Comparison of ENCODE assay signal across 8 mouse cellular contexts in genomic region chr15:100092258-100092657, GRCm38 (mm10). TPM values are rescaled to one million over a fixed set of nuclear protein-coding genes. Genes with fewer than 3 reads are reported as not detected.
DNase-seq lines count a peak whose midpoint lies in the region; ATAC-seq and TF ChIP-seq lines count a peak whose summit lies in the region.

No protein-coding gene starts in this region.

- no peak for DNase-seq in forebrain, embryonic 10.5 days (ENCODE audit: extremely low spot score, low spot score)
- DNase-seq in forebrain, embryonic 11.5 days (ENCODE audit: low spot score): no peak
- DNase-seq in lung, postnatal 25 days (ENCODE audit: low spot score): no peak
- peak; percentile 55 to 86 for DNase-seq in left cerebral cortex, postnatal 25 days (ENCODE audit: low spot score in 2 of 2)
- DNase-seq in kidney, adult 11 months: no peak
- no peak for DNase-seq in urinary bladder, postnatal 10 days (ENCODE audit: low spot score)

- no peaks in the 10 kb centered on the region for H3K36me3 ChIP-seq in forebrain, embryonic 10.5 days (replicated peaks)
- H3K36me3 ChIP-seq in forebrain, embryonic 11.5 days (ENCODE audit: control insufficient read depth, insufficient read depth, low read length): no peaks in the 10 kb centered on the region
- H3K36me3 ChIP-seq in lung, embryonic 15.5 days: no peaks in the 10 kb centered on the region

- no peak for ATAC-seq in forebrain, embryonic 11.5 days (replicated peaks; ENCODE audit: low FRiP score)
- ATAC-seq in lung, embryonic 15.5 days (ENCODE audit: borderline replicate concordance, extremely low read depth, low FRiP score, low TSS enrichment): no peak

- peak overlapping the region; percentile 62; the same call in 1 of the 2 replicates for H3K27ac ChIP-seq in forebrain, embryonic 10.5 days
- no peak overlapping the region for H3K27ac ChIP-seq in forebrain, embryonic 11.5 days (ENCODE audit: low read depth, low read length)
- H3K27ac ChIP-seq in lung, embryonic 15.5 days: peak overlapping the region; percentile 38; the same call in 1 of the 2 replicates
- H3K27ac ChIP-seq in olfactory bulb, adult 2 months (ENCODE audit: insufficient read depth, low read depth, low read length): peak overlapping the region; percentile 47

- no peak for TF ChIP-seq CTCF in olfactory bulb, adult 2 months (IDR thresholded peaks at IDR 0.05; ENCODE audit: insufficient read depth, low read depth, low read length)

- no peaks in the 10 kb centered on the region for H3K27me3 ChIP-seq in forebrain, embryonic 10.5 days (ENCODE audit: poor library complexity, severe bottlenecking)
- no peaks in the 10 kb centered on the region for H3K27me3 ChIP-seq in forebrain, embryonic 11.5 days (ENCODE audit: control insufficient read depth, insufficient read depth, low read length)
- H3K27me3 ChIP-seq in lung, embryonic 15.5 days: no peaks in the 10 kb centered on the region

- no peak overlapping the region for H3K4me3 ChIP-seq in forebrain, embryonic 10.5 days
- H3K4me3 ChIP-seq in forebrain, embryonic 11.5 days (ENCODE audit: low read depth, low read length): no peak overlapping the region
- H3K4me3 ChIP-seq in lung, embryonic 15.5 days: no peak overlapping the region
- H3K4me3 ChIP-seq in olfactory bulb, adult 2 months (ENCODE audit: insufficient read depth, low read depth, low read length): no peak overlapping the region

- no peak overlapping the region for H3K9ac ChIP-seq in forebrain, embryonic 11.5 days (ENCODE audit: low read length)
- H3K9ac ChIP-seq in lung, embryonic 15.5 days: no peak overlapping the region

- no peak overlapping the region for H3K4me2 ChIP-seq in forebrain, embryonic 11.5 days (ENCODE audit: low read depth, low read length, severe bottlenecking)
- peak overlapping the region; percentile 36 for H3K4me2 ChIP-seq in lung, embryonic 15.5 days

- peaks cover 36% of the 10 kb centered on the region for H3K4me1 ChIP-seq in forebrain, embryonic 10.5 days
- H3K4me1 ChIP-seq in forebrain, embryonic 11.5 days (replicated peaks; ENCODE audit: control insufficient read depth, insufficient read depth, low read length): 0 out of 2 replicates have a peak, but pooled peaks cover 2% of the 10 kb centered on the region
- peaks cover 28% of the 10 kb centered on the region for H3K4me1 ChIP-seq in lung, embryonic 15.5 days
- H3K4me1 ChIP-seq in olfactory bulb, adult 2 months (ENCODE audit: control insufficient read depth, insufficient read depth, low read length): peaks cover 22% of the 10 kb centered on the region

- H3K9me3 ChIP-seq in forebrain, embryonic 10.5 days: no peaks in the 10 kb centered on the region
- H3K9me3 ChIP-seq in forebrain, embryonic 11.5 days (ENCODE audit: control insufficient read depth, low read length): no peaks in the 10 kb centered on the region
- no peaks in the 10 kb centered on the region for H3K9me3 ChIP-seq in lung, embryonic 15.5 days

- intact Hi-C loops in left cerebral cortex, postnatal 25 days (cut with DNase I): no loop called here

- WGBS in forebrain, embryonic 10.5 days: 81% methylated on average over 16 of the region's 16 CpGs
- 68% methylated on average over 16 of the region's 16 CpGs for WGBS in forebrain, embryonic 11.5 days
- 21% methylated on average over 16 of the region's 16 CpGs for WGBS in lung, embryonic 15.5 days
- WGBS in olfactory bulb, adult 2 months: 20% methylated on average over 16 of the region's 16 CpGs

- TF ChIP-seq POLR2A in olfactory bulb, adult 2 months (IDR thresholded peaks at IDR 0.05; ENCODE audit: insufficient read depth, low read depth, low read length): no peak

RNA-seq across cellular contexts. Expression of gene Dip2b, which starts 53.8 kb away (rescaled TPM):
- polyA plus RNA-seq in forebrain, embryonic 10.5 days (2016; fragmentation: Nextera tagmentation; extraction: Ambion mirVana): 15.2 and 17.4 TPM in 2 replicates
- 27.9 and 28.3 TPM in 2 replicates for polyA plus RNA-seq in forebrain, embryonic 11.5 days (2014; fragmentation: Nextera tagmentation; extraction: Ambion mirVana)
- 9.1 and 10.5 TPM in 2 replicates for polyA plus RNA-seq in lung, embryonic 15.5 days (2015; fragmentation: Nextera tagmentation; extraction: Ambion mirVana)
- total RNA-seq in left cerebral cortex, postnatal 25 days (2021): 10 to 100 TPM; 64.0 to 67.9 TPM
- polyA plus RNA-seq in olfactory bulb, adult 2 months (2012; ENCODE audit: insufficient read depth, insufficient read length, low replicate concordance, missing spikeins): 51.2 TPM in 1 of 2 replicates, not detected in the other

Comparison
In these comparisons a context has a peak if more than half of its experiments do, and no peak if none do; other contexts are left out.
1. DNase-seq: peak in left cerebral cortex, postnatal 25 days (2 of 2); none in forebrain, embryonic 10.5 days (single experiment), forebrain, embryonic 11.5 days (single experiment), lung, postnatal 25 days (single experiment), kidney, adult 11 months (single experiment) and urinary bladder, postnatal 10 days (single experiment).